ENCODE assay signal across 9 mouse cellular contexts in genomic region chr2:124747627-124748026, GRCm38 (mm10).
DNase-seq lines count a peak whose midpoint lies in the region; ATAC-seq and TF ChIP-seq lines count a peak whose summit lies in the region.
"Had no signal": no experiment of that assay in that cellular context is flagged by ENCODE, and none has a peak within 500 bp of the region (broad histone marks: within the 10 kb centered on the region; RNA-seq: fewer than 3 reads in every experiment).

No protein-coding gene starts in this region.

- no peak overlapping the region for H3K4me3 ChIP-seq in heart, adult 2 months
- H3K4me3 ChIP-seq in heart, embryonic 10.5 days = no peak overlapping the region
- no peak overlapping the region for H3K4me3 ChIP-seq in heart, embryonic 14.5 days (ENCODE audit: control insufficient read depth in 1 of 2, insufficient read depth in 1 of 2, low read depth in 1 of 2, low read length in 2 of 2)
- H3K4me3 ChIP-seq in limb, embryonic 15.5 days = no peak overlapping the region

- H3K9me3 ChIP-seq in heart, embryonic 10.5 days = no peaks in the 10 kb centered on the region
- H3K9me3 ChIP-seq in heart, embryonic 14.5 days (ENCODE audit: control insufficient read depth, low read length) = 0 out of 2 replicates have a peak, but pooled peaks cover 3% of the 10 kb centered on the region
- H3K9me3 ChIP-seq in limb, embryonic 15.5 days = no peaks in the 10 kb centered on the region

- peak; percentile 44 to 55 for DNase-seq in heart, adult 2 months
- no peak for DNase-seq in heart, embryonic 10.5 days (ENCODE audit: low spot score)
- DNase-seq in brain, adult 2 months (ENCODE audit: low read depth, low spot score) = peak; percentile 71
- DNase-seq in adrenal gland, postnatal 36 days = no peak
- no peak for DNase-seq in adrenal gland, postnatal 10 days
- DNase-seq in embryo, embryonic 10.5 days (ENCODE audit: low spot score) = no peak

- WGBS in heart, adult 2 months = 52% methylated on average over 4 of the region's 4 CpGs
- 70% methylated on average over 4 of the region's 4 CpGs for WGBS in heart, embryonic 10.5 days
- WGBS in heart, embryonic 14.5 days = 35% methylated on average over 4 of the region's 4 CpGs
- 48% methylated on average over 4 of the region's 4 CpGs for WGBS in limb, embryonic 15.5 days

- TF ChIP-seq POLR2A in heart, adult 2 months (IDR thresholded peaks at IDR 0.05; ENCODE audit: insufficient read depth, low read depth, low read length) = no peak

- no peak overlapping the region for H3K9ac ChIP-seq in heart, adult 2 months (ENCODE audit: low read depth, low read length)
- H3K9ac ChIP-seq in heart, embryonic 14.5 days (ENCODE audit: low read length) = no peak overlapping the region
- no peak overlapping the region for H3K9ac ChIP-seq in limb, embryonic 15.5 days

- peak; percentile 73 for ATAC-seq in heart, embryonic 14.5 days (ENCODE audit: insufficient number of reproducible peaks, insufficient read depth, low FRiP score, low read depth)
- ATAC-seq in limb, embryonic 15.5 days (ENCODE audit: insufficient number of reproducible peaks, low FRiP score, low TSS enrichment, low read depth) = peak; percentile 44; the same call in 1 of the 2 replicates

- no peaks in the 10 kb centered on the region; the same call in 1 of the 2 replicates for H3K4me1 ChIP-seq in heart, adult 2 months (ENCODE audit: control insufficient read depth, insufficient read depth, low read length)
- H3K4me1 ChIP-seq in heart, embryonic 10.5 days = no peaks in the 10 kb centered on the region; the same call in 1 of the 2 replicates
- peaks cover 8 to 14% of the 10 kb centered on the region in 2 experiments for H3K4me1 ChIP-seq in heart, embryonic 14.5 days (ENCODE audit: control insufficient read depth in 2 of 2, insufficient read depth in 2 of 2, low read length in 2 of 2)
- no peaks in the 10 kb centered on the region for H3K4me1 ChIP-seq in limb, embryonic 15.5 days

- no peak for TF ChIP-seq CTCF in heart, adult 2 months (IDR thresholded peaks at IDR 0.05)

- intact Hi-C loops in heart, adult 2 months (cut with DNase I) = no loop called here

- no peak for TF ChIP-seq EP300 in heart, adult 2 months (IDR thresholded peaks at IDR 0.05; ENCODE audit: insufficient read depth, low read depth, low read length)

- H3K4me2 ChIP-seq in heart, embryonic 14.5 days (ENCODE audit: low read length) = no peak overlapping the region
- H3K4me2 ChIP-seq in limb, embryonic 15.5 days = no peak overlapping the region

- H3K27ac ChIP-seq in heart, adult 2 months = no peak overlapping the region; the same call in 1 of the 2 replicates
- H3K27ac ChIP-seq in heart, embryonic 10.5 days = no peak overlapping the region
- peak overlapping the region in 1 of 2 experiments; percentile 62; a peak in 2 of 4 replicates for H3K27ac ChIP-seq in heart, embryonic 14.5 days (replicated peaks in 1 of 2; ENCODE audit: control insufficient read depth in 1 of 2, insufficient read depth in 1 of 2, low read depth in 2 of 2, low read length in 2 of 2)
- no peak overlapping the region for H3K27ac ChIP-seq in limb, embryonic 15.5 days
- H3K27ac ChIP-seq: macrophage had no signal

- H3K36me3 ChIP-seq in heart, adult 2 months (ENCODE audit: control insufficient read depth, insufficient read depth, low read length) = no peaks in the 10 kb centered on the region
- no peaks in the 10 kb centered on the region for H3K36me3 ChIP-seq in heart, embryonic 10.5 days
- H3K36me3 ChIP-seq in heart, embryonic 14.5 days (ENCODE audit: control insufficient read depth, insufficient read depth, low read length) = no peaks in the 10 kb centered on the region
- no peaks in the 10 kb centered on the region for H3K36me3 ChIP-seq in limb, embryonic 15.5 days

- H3K27me3 ChIP-seq in heart, adult 2 months (ENCODE audit: control insufficient read depth, insufficient read depth, low read length) = no peaks in the 10 kb centered on the region
- no peaks in the 10 kb centered on the region for H3K27me3 ChIP-seq in heart, embryonic 10.5 days (ENCODE audit: insufficient read depth, poor library complexity, severe bottlenecking)
- H3K27me3 ChIP-seq in heart, embryonic 14.5 days (ENCODE audit: control insufficient read depth, insufficient read depth, low read length) = no peaks in the 10 kb centered on the region
- H3K27me3 ChIP-seq in limb, embryonic 15.5 days = no peaks in the 10 kb centered on the region

- no peaks in the 10 kb centered on the region for H3K79me2 ChIP-seq in heart, adult 2 months (replicated peaks; ENCODE audit: control insufficient read depth, insufficient read depth, low read length)

Comparison
In these comparisons a context has a peak if more than half of its experiments do, and no peak if none do; other contexts are left out.
1. DNase-seq: peak in heart, adult 2 months (2 of 2) and brain, adult 2 months (single experiment); none in heart, embryonic 10.5 days (single experiment), adrenal gland, postnatal 36 days (0 of 2), adrenal gland, postnatal 10 days (single experiment) and embryo, embryonic 10.5 days (single experiment).